Mouse (Mus musculus) G1E (cell line): ENCODE measurements at regions not wholly inside any gene's neighbourhood (a gene's known extent, or its start where the extent isn't known, plus 50 kb on each side); places are given as distances from the start of the nearest gene placed in this dataset.

Experiments used
- CTCF ChIP-seq: IDR thresholded peaks from 2 replicates; pipeline ENCODE4 v1.5.1; 2012; ENCODE audit warnings: low read depth, low read length, inconsistent platforms, mixed read lengths
- GATA1 ChIP-seq: IDR thresholded peaks from 2 replicates; pipeline ENCODE4 v1.6.1; 2012; ENCODE audit warnings: borderline replicate concordance, low read length, inconsistent platforms, mixed read lengths
- POLR2AphosphoS5 ChIP-seq: IDR thresholded peaks from 2 replicates; pipeline ENCODE4 v1.6.1; 2012; ENCODE audit warnings: low read depth, low read length, inconsistent platforms; ENCODE audit not compliant: insufficient replicate concordance
- TAL1 ChIP-seq: conservative IDR thresholded peaks from 2 replicates; pipeline ENCODE4 v1.6.1; 2012; ENCODE audit warnings: low read depth, low read length, inconsistent platforms, mixed read lengths

DNA sequence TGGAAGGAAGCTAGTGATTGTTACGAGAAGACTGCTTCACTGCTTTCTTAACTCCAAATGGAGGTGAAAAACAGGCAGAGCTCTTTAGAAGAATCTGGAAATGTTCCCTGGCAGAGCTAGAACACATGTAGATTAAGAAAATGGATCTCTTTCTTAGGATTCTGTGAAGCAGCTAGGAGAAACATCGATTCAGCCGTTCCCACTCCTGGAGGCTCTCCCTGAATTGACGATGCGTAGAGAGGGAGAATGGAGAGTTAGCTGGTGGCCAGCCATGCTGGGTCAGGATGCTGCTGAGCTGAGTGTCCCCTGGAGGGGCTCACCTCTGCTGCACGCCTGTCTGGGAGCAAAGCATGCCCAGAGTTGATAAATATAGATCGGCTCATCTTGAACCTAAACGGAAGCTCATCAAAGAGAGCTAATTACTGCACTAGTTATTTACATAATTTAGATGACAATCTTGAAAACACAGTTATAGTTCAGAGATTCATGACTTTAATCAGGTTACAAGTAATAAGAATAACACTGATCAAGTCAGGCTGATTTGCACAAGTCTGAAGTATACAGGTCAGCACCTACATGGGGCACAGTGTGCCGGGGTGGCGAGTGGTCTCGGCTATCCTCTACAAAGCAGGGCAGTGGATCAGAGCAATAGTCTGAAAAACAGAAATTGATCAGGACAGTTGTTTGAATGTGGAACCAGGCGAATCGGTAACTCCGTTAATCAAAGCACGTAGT, 273.0 kb downstream of the Rngtt start:
- TF ChIP-seq CTCF, result no peak
- TF ChIP-seq POLR2AphosphoS5, result no peak
- TF ChIP-seq TAL1, result no peak
- TF ChIP-seq GATA1, result no peak
